Mouse (Mus musculus) ovary, postnatal 14 days (tissue): ENCODE measurements around the gene Igfbp5.

Experiments
- DNase-seq: peaks from one replicate; pipeline ENCODE4 v3.0.0; 2022; ENCODE audit warnings: low spot score

Igfbp5 gene

GRCm38 (mm10) chr1:72842666-72843459 is 31.8 kb downstream of the Igfbp5 start:
- no peak for DNase-seq

- DNase-seq = no peak
Observed at GRCm38 (mm10) chr1:72839791-72840190, 34.9 kb downstream of the Igfbp5 start.

- DNase-seq = no peak
Observed at GRCm38 (mm10) chr1:72839356-72839755, 35.3 kb downstream of the Igfbp5 start.

- DNase-seq = no peak
Observed at GRCm38 (mm10) chr1:72833563-72833962, 41.1 kb downstream of the Igfbp5 start.

GRCm38 (mm10) chr1:72832715-72833153 is 42.0 kb downstream of the Igfbp5 start:
- DNase-seq = no peak

- no peak for DNase-seq
Observed at GRCm38 (mm10) chr1:72830485-72830884, 44.2 kb downstream of the Igfbp5 start.

- DNase-seq = no peak
Observed at GRCm38 (mm10) chr1:72828843-72829242, 45.8 kb downstream of the Igfbp5 start.

- no peak for DNase-seq
Observed at GRCm38 (mm10) chr1:72827411-72828315, 47.0 kb downstream of the Igfbp5 start.

GRCm38 (mm10) chr1:72826931-72827330 is 47.8 kb downstream of the Igfbp5 start:
- no peak for DNase-seq

GRCm38 (mm10) chr1:72826446-72826845 is 48.2 kb downstream of the Igfbp5 start:
- DNase-seq = no peak

GRCm38 (mm10) chr1:72825921-72826320 is 48.8 kb downstream of the Igfbp5 start:
- DNase-seq = no peak

- no peak for DNase-seq
Observed at GRCm38 (mm10) chr1:72825286-72825685, 49.4 kb downstream of the Igfbp5 start.

GRCm38 (mm10) chr1:72824707-72825101 is 50.0 kb downstream of the Igfbp5 start:
- no peak for DNase-seq

GRCm38 (mm10) chr1:72823751-72824706 is 50.7 kb downstream of the Igfbp5 start, which contains the start of gene Igfbp2:
TSS of gene Igfbp2 (plus strand) at chr1:72824503.
- no peak for DNase-seq

- DNase-seq = no peak
Observed at GRCm38 (mm10) chr1:72822893-72823292, 51.8 kb downstream of the Igfbp5 start.

GRCm38 (mm10) chr1:72819995-72820394 is 54.7 kb downstream of the Igfbp5 start:
- DNase-seq = no peak

GRCm38 (mm10) chr1:72815616-72816015 is 59.1 kb downstream of the Igfbp5 start:
- DNase-seq = no peak

GRCm38 (mm10) chr1:72815184-72815583 is 59.5 kb downstream of the Igfbp5 start:
- no peak for DNase-seq

GRCm38 (mm10) chr1:72813639-72814403 is 60.9 kb downstream of the Igfbp5 start:
- DNase-seq = no peak

GRCm38 (mm10) chr1:72813089-72813638 is 61.5 kb downstream of the Igfbp5 start:
- DNase-seq = no peak

- DNase-seq = no peak
Observed at GRCm38 (mm10) chr1:72811061-72811460, 63.6 kb downstream of the Igfbp5 start.
